Mouse (Mus musculus) cerebellum, postnatal 14 days (tissue): ENCODE results near the gene Vac14.
"Not testable (repeated sequence)": the region's sequence is repeated elsewhere in the genome, so short reads cannot be mapped to it uniquely, and the experiment has no call there.

Experiments used
- DNase-seq, 2 experiments: peaks; one replicate each; pipeline ENCODE4 v3.0.0; 2021; ENCODE audit warnings: mixed read lengths in 2 of 2

Gene Vac14

GRCm38 (mm10) chr8:110649286-110649685 is 30.9 kb downstream of the Vac14 start:
- DNase-seq, result peak in 1 of 2 experiments; percentile 35

- no peak for DNase-seq
Observed at GRCm38 (mm10) chr8:110650838-110651237, 32.5 kb downstream of the Vac14 start.

- DNase-seq, result no peak
Observed at GRCm38 (mm10) chr8:110651847-110652246, 33.5 kb downstream of the Vac14 start.

- DNase-seq, result peak; percentile 43 to 59
Observed at GRCm38 (mm10) chr8:110654075-110655060, 36.0 kb downstream of the Vac14 start.

- peak; percentile 36 to 66 for DNase-seq
Observed at GRCm38 (mm10) chr8:110655827-110656226, 37.4 kb downstream of the Vac14 start.

GRCm38 (mm10) chr8:110657661-110658060 is 39.3 kb downstream of the Vac14 start:
- DNase-seq, result no peak

- DNase-seq, result no peak
Observed at GRCm38 (mm10) chr8:110660121-110660520, 41.7 kb downstream of the Vac14 start.

GRCm38 (mm10) chr8:110662545-110662944 is 44.2 kb downstream of the Vac14 start:
- peak; percentile 45 to 48 for DNase-seq

GRCm38 (mm10) chr8:110663015-110663742 is 44.8 kb downstream of the Vac14 start:
- peak; percentile 54 to 62 for DNase-seq

GRCm38 (mm10) chr8:110664202-110664896 is 46.0 kb downstream of the Vac14 start:
- peak; percentile 93 to 95 for DNase-seq

- DNase-seq, result peak in 1 of 2 experiments; percentile 45
Observed at GRCm38 (mm10) chr8:110665000-110665399, 46.6 kb downstream of the Vac14 start.

- not testable (repeated sequence) for DNase-seq
Observed at GRCm38 (mm10) chr8:110667590-110668177, 49.3 kb downstream of the Vac14 start.

- peak in 1 of 2 experiments; percentile 27 for DNase-seq
Observed at GRCm38 (mm10) chr8:110669932-110670628, 51.7 kb downstream of the Vac14 start.

- peak; percentile 92 to 93 for DNase-seq
Observed at GRCm38 (mm10) chr8:110671309-110671708, 52.9 kb downstream of the Vac14 start.

- peak; percentile 37 to 43 for DNase-seq
Observed at GRCm38 (mm10) chr8:110672133-110672532, 53.7 kb downstream of the Vac14 start.

- peak in 1 of 2 experiments; percentile 17 for DNase-seq
Observed at GRCm38 (mm10) chr8:110673168-110673567, 54.8 kb downstream of the Vac14 start.

GRCm38 (mm10) chr8:110674589-110674988 is 56.2 kb downstream of the Vac14 start:
- DNase-seq, result peak in 1 of 2 experiments; percentile 58

GRCm38 (mm10) chr8:110676702-110677101 is 58.3 kb downstream of the Vac14 start:
- no peak for DNase-seq

GRCm38 (mm10) chr8:110677174-110677660 is 58.8 kb downstream of the Vac14 start:
- no peak for DNase-seq

- DNase-seq, result no peak
Observed at GRCm38 (mm10) chr8:110678989-110679388, 60.6 kb downstream of the Vac14 start.

GRCm38 (mm10) chr8:110687726-110688125 is 69.3 kb downstream of the Vac14 start:
- DNase-seq, result peak; percentile 68 to 72
